Mouse (Mus musculus) liver, embryonic 14.5 days (tissue): Measurements from ENCODE around the gene Dido1.

Experiments
- CTCF ChIP-seq: IDR thresholded peaks from 2 replicates; pipeline ENCODE4 v1.5.1; 2016; ENCODE audit warnings: antibody characterized with exemption, low read depth, control low read depth
- EP300 ChIP-seq: IDR thresholded peaks from 2 replicates; pipeline ENCODE4 v1.6.1; 2016; ENCODE audit warnings: antibody characterized with exemption, low read depth

GRCm38 (mm10) chr2:180727613-180728021 lies 17.8 kb upstream of the Dido1 start:
- TF ChIP-seq CTCF (no peak), EP300 (no peak)
